30 mouse cellular contexts compared by ENCODE assay signal in genomic region chr1:32930381-32930780, GRCm38 (mm10).
DNase-seq lines count a peak whose midpoint lies in the region; ATAC-seq lines count a peak whose summit lies in the region.
"Had no signal": no experiment of that assay in that cellular context is flagged by ENCODE, and none has a peak within 500 bp of the region (broad histone marks: within the 10 kb centered on the region; RNA-seq: fewer than 3 reads in every experiment).

No protein-coding gene starts in this region.

- no peak overlapping the region for H3K4me3 ChIP-seq in hindbrain, embryonic 16.5 days (ENCODE audit: low read length)
- H3K4me3 ChIP-seq in hindbrain, embryonic 10.5 days, result no peak overlapping the region
- H3K4me3 ChIP-seq in neural tube, embryonic 12.5 days, result no peak overlapping the region
- H3K4me3 ChIP-seq in forebrain, embryonic 16.5 days (replicated peaks; ENCODE audit: low read length), result no peak overlapping the region
- H3K4me3 ChIP-seq: embryonic facial prominence, embryonic 15.5 days; kidney, embryonic 15.5 days; liver, embryonic 15.5 days; lung, embryonic 15.5 days; midbrain, embryonic 15.5 days; myocyte had no signal

- DNase-seq in adrenal gland, postnatal 10 days, result peak; percentile 7
- no peak for DNase-seq in adrenal gland, postnatal 25 days
- no peak for DNase-seq in hindbrain, embryonic 10.5 days (ENCODE audit: low spot score)
- peak; percentile 25 for DNase-seq in forelimb bud, embryonic 11.5 days (ENCODE audit: low read depth, low spot score)
- DNase-seq in left cerebral cortex, postnatal 25 days (ENCODE audit: low spot score in 2 of 2), result no peak
- DNase-seq: cerebellum, adult 11 months; cerebellum, adult 9-11 months; gastrocnemius, postnatal 10 days; heart, adult 11 months; heart, postnatal 10 days; kidney, postnatal 4 days; liver; lung, postnatal 4 days; right cerebral cortex, adult 18-20 months; right cerebral cortex, postnatal 4 days; thymus, adult 18-20 months; thymus, postnatal 36 days had no signal

- H3K4me1 ChIP-seq in hindbrain, embryonic 16.5 days (ENCODE audit: control insufficient read depth, insufficient read depth, low read depth, low read length), result no peaks in the 10 kb centered on the region
- H3K4me1 ChIP-seq in hindbrain, embryonic 10.5 days (replicated peaks), result no peaks in the 10 kb centered on the region
- no peaks in the 10 kb centered on the region for H3K4me1 ChIP-seq in neural tube, embryonic 12.5 days
- no peaks in the 10 kb centered on the region for H3K4me1 ChIP-seq in forebrain, embryonic 16.5 days (replicated peaks; ENCODE audit: control insufficient read depth, insufficient read depth, low read length)
- H3K4me1 ChIP-seq: embryonic facial prominence, embryonic 15.5 days; kidney, embryonic 15.5 days; liver, embryonic 15.5 days; lung, embryonic 15.5 days; midbrain, embryonic 15.5 days had no signal

- no peak overlapping the region for H3K27ac ChIP-seq in hindbrain, embryonic 16.5 days (ENCODE audit: low read depth, low read length)
- H3K27ac ChIP-seq in hindbrain, embryonic 10.5 days, result no peak overlapping the region
- no peak overlapping the region for H3K27ac ChIP-seq in neural tube, embryonic 12.5 days
- no peak overlapping the region for H3K27ac ChIP-seq in forebrain, embryonic 16.5 days (ENCODE audit: low read length)
- H3K27ac ChIP-seq: embryonic facial prominence, embryonic 15.5 days; kidney, embryonic 15.5 days; liver, embryonic 15.5 days; lung, embryonic 15.5 days; midbrain, embryonic 15.5 days had no signal

- no peaks in the 10 kb centered on the region for H3K9me3 ChIP-seq in hindbrain, embryonic 16.5 days (ENCODE audit: control insufficient read depth, low read length)
- H3K9me3 ChIP-seq in hindbrain, embryonic 10.5 days, result no peaks in the 10 kb centered on the region
- no peaks in the 10 kb centered on the region for H3K9me3 ChIP-seq in neural tube, embryonic 12.5 days
- no peaks in the 10 kb centered on the region for H3K9me3 ChIP-seq in forebrain, embryonic 16.5 days (ENCODE audit: control insufficient read depth, low read length)
- H3K9me3 ChIP-seq: embryonic facial prominence, embryonic 15.5 days; kidney, embryonic 15.5 days; liver, embryonic 15.5 days; lung, embryonic 15.5 days; midbrain, embryonic 15.5 days had no signal

- H3K27me3 ChIP-seq in hindbrain, embryonic 16.5 days (replicated peaks; ENCODE audit: control insufficient read depth, insufficient read depth, low read length), result no peaks in the 10 kb centered on the region
- H3K27me3 ChIP-seq in hindbrain, embryonic 10.5 days (ENCODE audit: insufficient read depth, poor library complexity, severe bottlenecking), result no peaks in the 10 kb centered on the region
- H3K27me3 ChIP-seq in neural tube, embryonic 12.5 days (replicated peaks), result no peaks in the 10 kb centered on the region
- H3K27me3 ChIP-seq in forebrain, embryonic 16.5 days (replicated peaks; ENCODE audit: control insufficient read depth, insufficient read depth, low read length), result no peaks in the 10 kb centered on the region
- H3K27me3 ChIP-seq: embryonic facial prominence, embryonic 15.5 days; kidney, embryonic 15.5 days; liver, embryonic 15.5 days; lung, embryonic 15.5 days; midbrain, embryonic 15.5 days had no signal

- 68% methylated on average over 3 of the region's 3 CpGs for WGBS in hindbrain, embryonic 16.5 days
- WGBS in hindbrain, embryonic 10.5 days, result 86% methylated on average over 3 of the region's 3 CpGs
- WGBS in neural tube, embryonic 12.5 days, result 67% methylated on average over 3 of the region's 3 CpGs
- 83% methylated on average over 3 of the region's 3 CpGs for WGBS in forebrain, embryonic 16.5 days

- peak; percentile 61; the same call in 1 of the 2 replicates for ATAC-seq in hindbrain, embryonic 16.5 days
- peak; percentile 85; the same call in 1 of the 2 replicates for ATAC-seq in neural tube, embryonic 12.5 days (ENCODE audit: low FRiP score, low read depth)
- ATAC-seq in forebrain, embryonic 16.5 days, result no peak
- ATAC-seq: CD4-positive, CD25-positive, alpha-beta regulatory T cell, adult 4 months; forebrain, embryonic 14.5 days; intestine, postnatal 0 days; midbrain, embryonic 15.5 days had no signal

- intact Hi-C loops in left cerebral cortex, postnatal 25 days (cut with DNase I), result no loop called here

- H3K9ac ChIP-seq in hindbrain, embryonic 16.5 days (ENCODE audit: low read depth, low read length), result no peak overlapping the region
- H3K9ac ChIP-seq in neural tube, embryonic 12.5 days, result no peak overlapping the region
- H3K9ac ChIP-seq in forebrain, embryonic 16.5 days (replicated peaks; ENCODE audit: low read depth, low read length), result no peak overlapping the region
- H3K9ac ChIP-seq: embryonic facial prominence, embryonic 15.5 days; kidney, embryonic 15.5 days; liver, embryonic 15.5 days; lung, embryonic 15.5 days; midbrain, embryonic 15.5 days had no signal

- no peaks in the 10 kb centered on the region for H3K36me3 ChIP-seq in hindbrain, embryonic 16.5 days (ENCODE audit: control insufficient read depth, insufficient read depth, low read length)
- no peaks in the 10 kb centered on the region for H3K36me3 ChIP-seq in hindbrain, embryonic 10.5 days
- H3K36me3 ChIP-seq in neural tube, embryonic 12.5 days, result no peaks in the 10 kb centered on the region
- no peaks in the 10 kb centered on the region for H3K36me3 ChIP-seq in forebrain, embryonic 16.5 days (ENCODE audit: control insufficient read depth, insufficient read depth)
- H3K36me3 ChIP-seq: embryonic facial prominence, embryonic 15.5 days; kidney, embryonic 15.5 days; liver, embryonic 15.5 days; lung, embryonic 15.5 days; midbrain, embryonic 15.5 days had no signal

- H3K4me2 ChIP-seq in hindbrain, embryonic 16.5 days (ENCODE audit: low read length), result no peak overlapping the region
- H3K4me2 ChIP-seq in neural tube, embryonic 12.5 days (replicated peaks), result no peak overlapping the region
- H3K4me2 ChIP-seq in forebrain, embryonic 16.5 days (ENCODE audit: low read length), result no peak overlapping the region
- H3K4me2 ChIP-seq: embryonic facial prominence, embryonic 15.5 days; heart, embryonic 11.5 days; kidney, embryonic 15.5 days; liver, embryonic 15.5 days; lung, embryonic 15.5 days; midbrain, embryonic 15.5 days had no signal

Comparison
In these comparisons a context has a peak if more than half of its experiments do, and no peak if none do; other contexts are left out.
1. DNase-seq: peak in adrenal gland, postnatal 10 days (single experiment) and forelimb bud, embryonic 11.5 days (single experiment); none in adrenal gland, postnatal 25 days (single experiment), hindbrain, embryonic 10.5 days (single experiment) and left cerebral cortex, postnatal 25 days (0 of 2).